Mouse (Mus musculus) limb, embryonic 15.5 days (tissue): ENCODE results near the gene Slc25a33. TPM values are rescaled to one million over a fixed set of nuclear protein-coding genes. Genes with fewer than 3 reads are reported as not detected.
"Not testable (repeated sequence)": the region's sequence is repeated elsewhere in the genome, so short reads cannot be mapped to it uniquely, and the experiment has no call there.

Experiments used
- ATAC-seq: fragments of 200-750 bp; cut with Nextera tagmentation; 2 replicates; pipeline ENCODE4 v1.8.0; 2017; ENCODE audit warnings: low read depth, moderate TSS enrichment; ENCODE audit not compliant: insufficient number of reproducible peaks, low FRiP score, low TSS enrichment
- H3K27ac ChIP-seq: fragments of 300-500 bp; sonication (generic); 2 replicates; pipeline ENCODE4 v1.5.1; 2015; ENCODE audit warnings: moderate library complexity, mild to moderate bottlenecking, inconsistent platforms
- H3K27me3 ChIP-seq: fragments of 300-500 bp; sonication (generic); 2 replicates; pipeline ENCODE4 v1.6.1; 2015; ENCODE audit warnings: inconsistent platforms
- H3K36me3 ChIP-seq: fragments of 300-500 bp; sonication (generic); 2 replicates; pipeline ENCODE4 v1.6.1; 2015; ENCODE audit warnings: inconsistent platforms
- H3K4me1 ChIP-seq: fragments of 300-500 bp; sonication (generic); 2 replicates; pipeline ENCODE4 v1.6.1; 2015; ENCODE audit warnings: inconsistent platforms
- H3K4me2 ChIP-seq: fragments of 300-500 bp; sonication (generic); 2 replicates; pipeline ENCODE4 v1.6.1; 2015; ENCODE audit warnings: mild to moderate bottlenecking, inconsistent platforms
- H3K4me3 ChIP-seq: fragments of 300-500 bp; sonication (generic); 2 replicates; pipeline ENCODE4 v1.5.1; 2015; ENCODE audit warnings: mild to moderate bottlenecking, inconsistent platforms
- H3K9ac ChIP-seq: fragments of 300-500 bp; sonication (generic); 2 replicates; pipeline ENCODE4 v1.6.1; 2015; ENCODE audit warnings: inconsistent platforms
- H3K9me3 ChIP-seq: fragments of 300-500 bp; sonication (generic); 2 replicates; pipeline ENCODE4 v1.6.1; 2016; ENCODE audit warnings: inconsistent platforms
- WGBS: fragments of 180-500 bp; shearing (Covaris S2); methylation state at CpG from one replicate; pipeline ENCODE4 v1.1.7; 2015; 5-methylcytosine and 5-hydroxymethylcytosine counted together
- polyA plus RNA-seq: library from polyadenylated mRNA; unstranded; fragments of >200 nt; fragmentation: Nextera tagmentation; extraction: Ambion mirVana; gene quantifications from 2 replicates; pipeline ENCODE4 v1.2.1, GENCODE M21; 2015

The Slc25a33 gene
- polyA plus RNA-seq, 1 experiment from 2014 or later = 9.4 TPM

- no peak for ATAC-seq
- no peaks in the 10 kb centered on the region for H3K27me3 ChIP-seq
- no peak overlapping the region for H3K9ac ChIP-seq
- H3K9me3 ChIP-seq = no peaks in the 10 kb centered on the region
- H3K36me3 ChIP-seq = peaks cover 4% of the 10 kb centered on the region; the same call in 1 of the 2 replicates
- no peak overlapping the region for H3K27ac ChIP-seq
- 54% methylated on average over 5 of the region's 5 CpGs for WGBS
- H3K4me3 ChIP-seq = no peak overlapping the region
- peaks cover 3% of the 10 kb centered on the region; the same call in 1 of the 2 replicates for H3K4me1 ChIP-seq
- no peak overlapping the region for H3K4me2 ChIP-seq
Measured at GRCm38 (mm10) chr4:149750671-149751070, 23.4 kb downstream of the Slc25a33 start.

GRCm38 (mm10) chr4:149749663-149750015 is 24.4 kb downstream of the Slc25a33 start:
- 93% methylated on average over 3 of the region's 3 CpGs for WGBS
- H3K4me2 ChIP-seq = not testable (repeated sequence)

DNA sequence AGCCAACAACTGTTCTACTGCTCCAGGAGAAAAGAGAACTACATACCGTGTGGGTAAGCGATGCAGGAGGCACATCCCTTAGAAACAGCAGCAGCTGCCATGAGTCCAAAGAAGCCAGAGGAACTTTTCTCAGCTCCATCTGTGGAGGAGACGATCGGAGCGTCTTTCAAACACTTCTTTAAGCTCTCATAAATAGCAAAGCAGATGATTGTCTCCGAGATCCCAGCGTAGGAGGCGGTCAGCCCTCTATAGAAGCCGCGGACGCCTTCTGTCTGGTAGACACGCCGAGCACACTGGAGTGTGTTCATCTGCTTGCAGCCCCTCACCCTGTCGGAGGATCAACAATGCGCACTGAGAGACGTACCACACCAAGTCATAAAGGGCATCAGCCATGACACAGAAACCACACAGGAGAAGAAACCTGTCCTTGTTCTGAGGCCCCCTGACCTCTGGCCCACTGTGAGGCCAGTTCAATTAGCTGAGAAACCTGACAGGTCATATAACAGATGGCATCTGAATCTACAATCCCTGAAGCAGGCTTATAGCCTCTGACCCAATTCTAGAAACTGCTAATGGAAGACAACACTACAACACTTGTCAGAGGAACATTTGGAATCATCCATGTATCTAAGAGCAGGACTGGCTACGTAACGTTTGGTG is 24.9 kb downstream of the Slc25a33 start:
- 87% methylated on average over 18 of the region's 18 CpGs for WGBS
- Histone ChIP-seq H3K9me3 (no peaks in the 10 kb centered on the region), H3K36me3 (peaks cover 8% of the 10 kb centered on the region), H3K4me2 (no peak overlapping the region), H3K4me1 (peaks cover 3% of the 10 kb centered on the region; the same call in 1 of the 2 replicates), H3K27ac (no peak overlapping the region), H3K4me3 (no peak overlapping the region), H3K9ac (no peak overlapping the region), H3K27me3 (no peaks in the 10 kb centered on the region)
- ATAC-seq = no peak

More at GRCm38 (mm10) chr4:149749663-149750015, 24.4 kb downstream of the Slc25a33 start:
- H3K4me1 ChIP-seq, H3K9me3 ChIP-seq, ATAC-seq, H3K27me3 ChIP-seq, H3K4me3 ChIP-seq, H3K9ac ChIP-seq, H3K36me3 ChIP-seq, H3K27ac ChIP-seq: not testable (repeated sequence)

- Histone ChIP-seq H3K27ac (no peak overlapping the region), H3K4me1 (no peaks in the 10 kb centered on the region), H3K4me2 (no peak overlapping the region), H3K9me3 (no peaks in the 10 kb centered on the region), H3K4me3 (no peak overlapping the region), H3K9ac (no peak overlapping the region), H3K36me3 (peaks cover 24% of the 10 kb centered on the region), H3K27me3 (no peaks in the 10 kb centered on the region)
- 93% methylated on average over 7 of the region's 7 CpGs for WGBS
- no peak for ATAC-seq
Measured at GRCm38 (mm10) chr4:149744119-149744518, 30.0 kb downstream of the Slc25a33 start.

GRCm38 (mm10) chr4:149742011-149742530 is 32.0 kb downstream of the Slc25a33 start:
- Histone ChIP-seq H3K36me3 (peaks cover 20% of the 10 kb centered on the region), H3K9ac (no peak overlapping the region), H3K4me2 (no peak overlapping the region), H3K27me3 (no peaks in the 10 kb centered on the region), H3K4me1 (peaks cover 10% of the 10 kb centered on the region), H3K4me3 (no peak overlapping the region), H3K27ac (no peak overlapping the region), H3K9me3 (no peaks in the 10 kb centered on the region)
- ATAC-seq = no peak
- 93% methylated on average over 14 of the region's 14 CpGs for WGBS

DNA sequence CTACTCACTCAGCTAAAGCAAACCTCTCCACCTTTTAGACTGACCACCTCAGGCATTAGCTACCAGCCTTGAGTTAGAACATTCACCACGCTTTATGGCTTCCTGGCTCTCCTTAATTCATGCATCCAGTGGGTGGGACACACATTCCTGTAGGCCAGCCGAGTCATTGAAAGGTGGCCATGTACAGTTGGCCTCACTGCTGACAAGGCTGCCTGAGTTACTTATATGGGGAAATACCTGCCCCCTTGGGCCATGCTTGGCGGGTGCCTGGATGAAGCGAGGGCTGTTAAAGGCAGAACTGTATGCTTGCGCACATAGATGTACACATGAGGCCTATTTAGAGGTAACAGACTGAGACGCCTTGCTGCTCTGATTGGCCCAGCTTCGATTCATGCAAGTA is 33.8 kb downstream of the Slc25a33 start:
- no peak overlapping the region for H3K4me2 ChIP-seq
- H3K9me3 ChIP-seq = no peaks in the 10 kb centered on the region
- H3K4me3 ChIP-seq = no peak overlapping the region
- 78% methylated on average over 7 of the region's 7 CpGs for WGBS
- ATAC-seq = no peak
- no peak overlapping the region for H3K27ac ChIP-seq
- peaks cover 20% of the 10 kb centered on the region for H3K36me3 ChIP-seq
- H3K27me3 ChIP-seq = no peaks in the 10 kb centered on the region
- peaks cover 27% of the 10 kb centered on the region for H3K4me1 ChIP-seq
- H3K9ac ChIP-seq = no peak overlapping the region

- no peak for ATAC-seq
- H3K36me3 ChIP-seq = peaks cover 17% of the 10 kb centered on the region
- WGBS = 75% methylated on average over 5 of the region's 5 CpGs
- no peaks in the 10 kb centered on the region for H3K9me3 ChIP-seq
- H3K27me3 ChIP-seq = no peaks in the 10 kb centered on the region
- peaks cover 35% of the 10 kb centered on the region for H3K4me1 ChIP-seq
- H3K4me3 ChIP-seq = no peak overlapping the region
- no peak overlapping the region for H3K4me2 ChIP-seq
- H3K27ac ChIP-seq = no peak overlapping the region
- H3K9ac ChIP-seq = no peak overlapping the region
Measured at GRCm38 (mm10) chr4:149739478-149739877, 34.6 kb downstream of the Slc25a33 start.

DNA sequence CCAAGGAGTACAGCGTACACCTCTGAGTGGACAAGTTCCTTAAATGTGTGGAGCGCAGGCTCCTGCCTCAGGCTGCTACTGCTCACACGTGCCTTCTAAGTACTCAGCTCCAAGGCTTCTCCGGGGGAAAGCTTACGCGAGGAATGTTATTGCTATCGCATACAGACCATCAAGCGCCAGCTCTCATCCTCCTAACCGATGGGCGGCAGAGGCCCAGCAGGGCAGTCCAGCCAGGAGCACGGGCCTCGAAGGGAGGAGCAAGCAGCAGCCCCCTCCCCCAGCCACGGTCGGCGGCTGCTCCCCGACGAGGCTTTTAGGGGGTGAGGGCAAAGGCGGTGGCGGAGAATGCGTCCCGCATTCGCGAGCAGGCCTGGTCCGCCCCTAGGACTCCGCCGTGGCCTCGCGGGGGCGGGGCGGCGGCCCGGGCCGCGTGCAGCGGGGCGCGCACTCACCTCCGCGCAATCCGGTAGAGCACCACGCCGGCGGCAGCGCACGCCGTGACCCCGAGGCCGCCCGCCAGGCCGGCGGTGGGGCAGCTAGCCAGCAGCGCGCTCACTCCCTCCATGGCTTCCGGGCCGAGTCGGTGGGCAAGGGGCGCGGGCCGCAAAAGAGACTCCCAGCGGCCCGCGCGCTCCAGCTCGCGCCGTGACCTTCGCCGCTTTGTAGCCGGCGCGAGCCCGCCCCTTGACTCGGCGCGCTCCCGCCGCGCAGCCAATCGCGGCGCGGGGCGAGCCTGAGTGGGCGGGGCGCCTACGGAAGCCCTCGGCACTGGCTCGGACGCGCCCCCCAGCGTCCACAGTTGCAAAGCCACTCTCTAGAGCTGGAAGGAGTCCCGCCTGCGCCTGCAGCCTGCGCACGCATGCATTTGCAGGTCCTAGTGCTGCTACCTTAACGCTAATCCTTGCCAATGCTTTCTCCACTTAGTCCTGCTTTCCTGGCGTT is 36.4 kb downstream of the Slc25a33 start, which contains the start of gene Tmem201:
Tmem201 (minus strand) TSS at position 662 of the 942 bp plus-strand sequence.
- peak within 1 kb of the TSS; percentile 73 for H3K27ac ChIP-seq
- peak within 1 kb of the TSS; percentile 81 for H3K4me3 ChIP-seq
- peaks cover 4% of the 10 kb centered on the region for H3K36me3 ChIP-seq
- no peaks in the 10 kb centered on the region for H3K27me3 ChIP-seq
- H3K4me1 ChIP-seq = peaks cover 54% of the 10 kb centered on the region
- no peaks in the 10 kb centered on the region for H3K9me3 ChIP-seq
- peak within 1 kb of the TSS; percentile 74 for H3K9ac ChIP-seq
- peak within 1 kb of the TSS; percentile 85 for H3K4me2 ChIP-seq
- under 1% methylated on average over 91 of the region's 97 CpGs for WGBS
- ATAC-seq = peak; percentile 86

GRCm38 (mm10) chr4:149736581-149736980 is 37.5 kb downstream of the Slc25a33 start:
- Histone ChIP-seq H3K4me3 (peak overlapping the region; percentile 81), H3K4me1 (peaks cover 59% of the 10 kb centered on the region), H3K27me3 (no peaks in the 10 kb centered on the region), H3K9ac (peak overlapping the region; percentile 74; the same call in 1 of the 2 replicates), H3K9me3 (no peaks in the 10 kb centered on the region), H3K27ac (no peak overlapping the region), H3K4me2 (peak overlapping the region; percentile 85), H3K36me3 (peaks cover 7% of the 10 kb centered on the region)
- no peak for ATAC-seq
- 25% methylated on average over 4 of the region's 4 CpGs for WGBS

- Histone ChIP-seq H3K9me3 (no peaks in the 10 kb centered on the region), H3K27me3 (no peaks in the 10 kb centered on the region), H3K4me1 (peaks cover 59% of the 10 kb centered on the region), H3K9ac (peak overlapping the region; percentile 7; the same call in 1 of the 2 replicates), H3K27ac (no peak overlapping the region), H3K36me3 (peaks cover 12% of the 10 kb centered on the region), H3K4me3 (no peak overlapping the region), H3K4me2 (peak overlapping the region; percentile 85)
- WGBS = 61% methylated on average over 5 of the region's 5 CpGs
- ATAC-seq = no peak
Measured at GRCm38 (mm10) chr4:149735624-149736250, 38.3 kb downstream of the Slc25a33 start.

DNA sequence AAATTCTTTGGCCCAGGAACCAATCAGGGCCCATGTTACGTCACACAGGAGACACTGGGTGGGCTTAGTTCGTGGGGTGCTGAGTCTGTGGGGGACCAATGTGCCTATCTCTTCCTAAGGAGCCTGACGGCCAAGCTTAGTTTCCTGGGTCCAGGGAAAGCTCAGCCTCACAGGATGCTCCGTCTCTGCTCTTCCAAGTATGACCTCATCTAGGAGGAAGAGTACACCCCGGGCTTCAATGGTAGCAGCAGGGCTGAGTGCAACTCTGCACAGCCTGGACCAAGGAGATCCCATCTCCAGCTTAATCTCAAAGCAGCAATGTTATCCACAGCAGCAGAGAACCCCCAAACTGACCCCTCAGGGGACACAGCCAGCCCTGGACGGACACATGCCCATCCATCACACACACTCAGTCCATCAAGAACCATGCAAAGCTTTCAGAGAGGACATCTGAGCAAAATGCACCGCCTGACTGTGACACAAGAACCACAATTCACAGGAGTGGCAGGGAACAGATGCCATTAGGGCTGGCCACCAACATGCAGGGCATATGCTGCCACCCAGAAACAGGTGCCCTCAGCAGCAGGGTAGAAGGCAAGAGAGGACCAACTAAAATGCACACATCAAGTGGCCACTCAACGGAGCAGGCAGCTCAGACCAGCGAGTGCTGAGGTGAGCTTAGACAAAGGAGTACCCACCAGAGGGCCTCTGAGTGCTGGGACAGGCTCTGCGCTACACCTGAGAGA is 39.2 kb downstream of the Slc25a33 start:
- Histone ChIP-seq H3K9me3 (no peaks in the 10 kb centered on the region), H3K4me1 (peaks cover 59% of the 10 kb centered on the region), H3K27ac (no peak overlapping the region), H3K27me3 (no peaks in the 10 kb centered on the region), H3K4me3 (no peak overlapping the region), H3K36me3 (peaks cover 18% of the 10 kb centered on the region), H3K9ac (no peak overlapping the region), H3K4me2 (no peak overlapping the region)
- ATAC-seq = no peak
- 74% methylated on average over 10 of the region's 10 CpGs for WGBS
